Mouse (Mus musculus): ENCODE measurements around the gene 0610040J01Rik. TPM values are rescaled to one million over a fixed set of nuclear protein-coding genes. Genes with fewer than 3 reads are reported as not detected.

0610040J01Rik gene
- polyA plus RNA-seq, 1 experiment from 2014 or later = 1.5 TPM

- H3K36me3 ChIP-seq (ENCODE audit: control insufficient read depth, insufficient read depth) = no peaks in the 10 kb centered on the region
- WGBS = 77% methylated on average over 12 of the region's 12 CpGs
- no peak for ATAC-seq (replicated peaks; ENCODE audit: extremely low read depth, insufficient read depth, low FRiP score)
- no peak overlapping the region for H3K9ac ChIP-seq (ENCODE audit: low read length)
- no peak overlapping the region for H3K4me2 ChIP-seq (ENCODE audit: low read depth, low read length)
- H3K4me3 ChIP-seq (ENCODE audit: low read length) = no peak overlapping the region
- no peaks in the 10 kb centered on the region for H3K27me3 ChIP-seq (ENCODE audit: control insufficient read depth, insufficient read depth, low read length)
- H3K27ac ChIP-seq (ENCODE audit: low read length) = no peak overlapping the region
- no peaks in the 10 kb centered on the region for H3K9me3 ChIP-seq (replicated peaks; ENCODE audit: control insufficient read depth, low read length)
- no peaks in the 10 kb centered on the region for H3K4me1 ChIP-seq (ENCODE audit: control insufficient read depth, insufficient read depth, low read length)
Observed at GRCm38 (mm10) chr5:63839801-63840416, 27.7 kb downstream of the 0610040J01Rik start.

- Histone ChIP-seq H3K36me3 (ENCODE audit: control insufficient read depth, insufficient read depth) (no peaks in the 10 kb centered on the region), H3K27me3 (ENCODE audit: control insufficient read depth, insufficient read depth, low read length) (no peaks in the 10 kb centered on the region), H3K9ac (ENCODE audit: low read length) (no peak overlapping the region), H3K27ac (ENCODE audit: low read length) (no peak overlapping the region), H3K4me1 (ENCODE audit: control insufficient read depth, insufficient read depth, low read length) (no peaks in the 10 kb centered on the region), H3K9me3 (replicated peaks; ENCODE audit: control insufficient read depth, low read length) (peaks cover 3% of the 10 kb centered on the region), H3K4me2 (ENCODE audit: low read depth, low read length) (no peak overlapping the region), H3K4me3 (ENCODE audit: low read length) (no peak overlapping the region)
- no peak for ATAC-seq (replicated peaks; ENCODE audit: extremely low read depth, insufficient read depth, low FRiP score)
- WGBS = 88% methylated on average over 8 of the region's 8 CpGs
Observed at GRCm38 (mm10) chr5:63847080-63847479, 34.9 kb downstream of the 0610040J01Rik start.

DNA sequence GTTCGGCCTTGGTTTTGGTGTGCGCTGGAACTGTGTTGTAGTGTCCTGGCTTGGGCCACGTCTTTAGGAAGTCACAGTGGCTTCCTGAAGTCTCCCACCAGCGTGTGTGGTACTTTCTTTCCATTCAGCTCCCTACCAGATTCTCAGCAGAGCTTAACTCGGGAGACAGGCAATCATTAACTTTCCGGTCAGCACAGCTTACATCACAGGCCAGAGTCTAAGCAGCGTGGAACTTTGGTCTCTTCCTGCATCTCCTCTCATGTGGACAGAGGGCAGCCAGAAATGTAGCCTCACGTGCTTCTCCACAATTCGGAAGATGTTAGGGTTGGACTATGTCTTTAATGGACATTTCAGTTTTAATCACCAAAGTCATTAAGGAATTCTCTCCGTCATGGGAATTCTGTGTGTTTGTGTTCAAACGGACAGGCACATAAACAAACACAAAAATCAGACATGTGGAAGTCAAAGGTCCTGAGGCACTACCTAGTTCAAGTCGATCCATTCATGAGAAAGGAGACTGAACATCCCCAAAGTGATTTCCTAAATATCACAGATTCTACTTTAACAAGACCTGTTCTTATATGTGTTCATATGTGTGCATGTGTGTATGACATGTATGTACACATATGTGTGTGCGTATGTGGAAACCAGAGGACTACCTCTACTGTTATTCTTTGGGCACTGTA, 35.5 kb downstream of the 0610040J01Rik start:
- no peak for ATAC-seq (replicated peaks; ENCODE audit: extremely low read depth, insufficient read depth, low FRiP score)
- Histone ChIP-seq H3K4me3 (ENCODE audit: low read length) (no peak overlapping the region), H3K9me3 (replicated peaks; ENCODE audit: control insufficient read depth, low read length) (peaks cover 3% of the 10 kb centered on the region), H3K36me3 (ENCODE audit: control insufficient read depth, insufficient read depth) (no peaks in the 10 kb centered on the region), H3K27me3 (ENCODE audit: control insufficient read depth, insufficient read depth, low read length) (no peaks in the 10 kb centered on the region), H3K9ac (ENCODE audit: low read length) (no peak overlapping the region), H3K27ac (ENCODE audit: low read length) (no peak overlapping the region), H3K4me1 (ENCODE audit: control insufficient read depth, insufficient read depth, low read length) (no peaks in the 10 kb centered on the region), H3K4me2 (ENCODE audit: low read depth, low read length) (no peak overlapping the region)
- WGBS = 82% methylated on average over 13 of the region's 13 CpGs

GRCm38 (mm10) chr5:63858901-63859300, 46.7 kb downstream of the 0610040J01Rik start:
- ATAC-seq (replicated peaks; ENCODE audit: extremely low read depth, insufficient read depth, low FRiP score) = no peak
- no peak overlapping the region for H3K4me2 ChIP-seq (ENCODE audit: low read depth, low read length)
- no peak overlapping the region for H3K4me3 ChIP-seq (ENCODE audit: low read length)
- no peak overlapping the region for H3K27ac ChIP-seq (ENCODE audit: low read length)
- 73% methylated on average over 8 of the region's 8 CpGs for WGBS
- H3K9me3 ChIP-seq (replicated peaks; ENCODE audit: control insufficient read depth, low read length) = no peaks in the 10 kb centered on the region
- no peak overlapping the region for H3K9ac ChIP-seq (ENCODE audit: low read length)
- H3K4me1 ChIP-seq (ENCODE audit: control insufficient read depth, insufficient read depth, low read length) = no peaks in the 10 kb centered on the region
- H3K27me3 ChIP-seq (ENCODE audit: control insufficient read depth, insufficient read depth, low read length) = no peaks in the 10 kb centered on the region
- H3K36me3 ChIP-seq (ENCODE audit: control insufficient read depth, insufficient read depth) = no peaks in the 10 kb centered on the region

GRCm38 (mm10) chr5:63867421-63867820, 55.3 kb downstream of the 0610040J01Rik start:
- no peak overlapping the region for H3K9ac ChIP-seq (ENCODE audit: low read length)
- H3K4me2 ChIP-seq (ENCODE audit: low read depth, low read length) = no peak overlapping the region
- no peaks in the 10 kb centered on the region for H3K27me3 ChIP-seq (ENCODE audit: control insufficient read depth, insufficient read depth, low read length)
- H3K9me3 ChIP-seq (replicated peaks; ENCODE audit: control insufficient read depth, low read length) = no peaks in the 10 kb centered on the region
- WGBS = 43% methylated on average over 3 of the region's 3 CpGs
- H3K27ac ChIP-seq (ENCODE audit: low read length) = no peak overlapping the region
- no peaks in the 10 kb centered on the region for H3K36me3 ChIP-seq (ENCODE audit: control insufficient read depth, insufficient read depth)
- ATAC-seq (replicated peaks; ENCODE audit: extremely low read depth, insufficient read depth, low FRiP score) = no peak
- no peak overlapping the region for H3K4me3 ChIP-seq (ENCODE audit: low read length)
- 0 out of 2 replicates have a peak, but pooled peaks cover 2% of the 10 kb centered on the region for H3K4me1 ChIP-seq (ENCODE audit: control insufficient read depth, insufficient read depth, low read length)

DNA sequence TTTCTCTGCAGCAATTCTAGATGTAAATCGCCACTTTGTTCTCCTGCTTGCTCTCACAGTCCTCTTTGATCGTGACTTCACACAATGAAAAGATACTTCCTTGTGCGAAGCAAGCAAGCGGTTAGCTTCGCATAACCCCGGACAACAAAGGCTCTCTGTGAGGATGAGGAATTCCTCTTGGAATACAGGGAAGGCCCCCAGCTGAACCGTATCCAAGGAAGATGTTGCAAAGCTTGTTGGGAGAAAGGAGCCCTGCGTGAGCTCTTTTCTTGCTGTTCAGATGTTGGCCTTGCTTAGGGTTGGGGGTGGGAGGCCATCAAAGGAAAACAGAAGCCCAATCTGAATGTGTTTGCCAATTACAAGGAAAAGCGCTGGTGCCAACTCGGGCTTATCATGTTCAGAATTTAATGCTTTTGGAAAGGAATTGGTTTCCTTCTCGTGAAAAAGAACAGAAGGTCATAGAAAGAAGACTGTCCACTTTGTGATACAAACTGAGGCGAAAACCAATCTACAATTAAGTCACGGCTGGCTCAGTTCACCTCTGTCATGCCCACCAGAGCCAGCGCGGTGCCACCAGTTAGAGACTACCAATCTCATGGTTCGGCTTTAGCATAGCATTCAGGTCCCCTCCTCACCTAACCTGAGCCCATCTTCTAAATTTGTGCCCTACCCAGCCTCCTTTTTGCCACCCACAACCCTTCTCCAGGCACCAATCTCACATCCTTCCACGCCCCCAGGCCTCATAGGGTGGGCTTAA, 60.2 kb downstream of the 0610040J01Rik start:
- ATAC-seq (replicated peaks; ENCODE audit: extremely low read depth, insufficient read depth, low FRiP score) = no peak
- no peaks in the 10 kb centered on the region for H3K27me3 ChIP-seq (ENCODE audit: control insufficient read depth, insufficient read depth, low read length)
- no peak overlapping the region for H3K4me2 ChIP-seq (ENCODE audit: low read depth, low read length)
- H3K9me3 ChIP-seq (replicated peaks; ENCODE audit: control insufficient read depth, low read length) = no peaks in the 10 kb centered on the region
- no peak overlapping the region for H3K27ac ChIP-seq (ENCODE audit: low read length)
- H3K9ac ChIP-seq (ENCODE audit: low read length) = no peak overlapping the region
- 0 out of 2 replicates have a peak, but pooled peaks cover 2% of the 10 kb centered on the region for H3K4me1 ChIP-seq (ENCODE audit: control insufficient read depth, insufficient read depth, low read length)
- WGBS = 64% methylated on average over 17 of the region's 17 CpGs
- no peak overlapping the region for H3K4me3 ChIP-seq (ENCODE audit: low read length)
- no peaks in the 10 kb centered on the region for H3K36me3 ChIP-seq (ENCODE audit: control insufficient read depth, insufficient read depth)

GRCm38 (mm10) chr5:63874880-63875279, 62.7 kb downstream of the 0610040J01Rik start:
- H3K27ac ChIP-seq (ENCODE audit: low read length) = no peak overlapping the region

GRCm38 (mm10) chr5:63876081-63876480, 63.9 kb downstream of the 0610040J01Rik start:
- H3K9ac ChIP-seq (ENCODE audit: low read length) = no peak overlapping the region
- H3K4me1 ChIP-seq (ENCODE audit: control insufficient read depth, insufficient read depth, low read length) = no peaks in the 10 kb centered on the region
- no peaks in the 10 kb centered on the region for H3K27me3 ChIP-seq (ENCODE audit: control insufficient read depth, insufficient read depth, low read length)
- no peak overlapping the region for H3K4me3 ChIP-seq (ENCODE audit: low read length)
- H3K36me3 ChIP-seq (ENCODE audit: control insufficient read depth, insufficient read depth) = no peaks in the 10 kb centered on the region
- ATAC-seq (replicated peaks; ENCODE audit: extremely low read depth, insufficient read depth, low FRiP score) = no peak
- WGBS = 84% methylated on average over 4 of the region's 4 CpGs
- no peak overlapping the region for H3K27ac ChIP-seq (ENCODE audit: low read length)
- H3K9me3 ChIP-seq (replicated peaks; ENCODE audit: control insufficient read depth, low read length) = no peaks in the 10 kb centered on the region
- H3K4me2 ChIP-seq (ENCODE audit: low read depth, low read length) = no peak overlapping the region

More at GRCm38 (mm10) chr5:63874880-63875279, 62.7 kb downstream of the 0610040J01Rik start:
- WGBS = 60% methylated on average over 16 of the region's 16 CpGs
- Histone ChIP-seq H3K4me1 (ENCODE audit: control insufficient read depth, insufficient read depth, low read length) (no peaks in the 10 kb centered on the region), H3K27me3 (ENCODE audit: control insufficient read depth, insufficient read depth, low read length) (no peaks in the 10 kb centered on the region), H3K9me3 (replicated peaks; ENCODE audit: control insufficient read depth, low read length) (no peaks in the 10 kb centered on the region), H3K4me2 (ENCODE audit: low read depth, low read length) (no peak overlapping the region), H3K36me3 (ENCODE audit: control insufficient read depth, insufficient read depth) (no peaks in the 10 kb centered on the region), H3K9ac (ENCODE audit: low read length) (no peak overlapping the region), H3K4me3 (ENCODE audit: low read length) (no peak overlapping the region)
- no peak; the same call in 1 of the 2 replicates for ATAC-seq (replicated peaks; ENCODE audit: extremely low read depth, insufficient read depth, low FRiP score)

DNA sequence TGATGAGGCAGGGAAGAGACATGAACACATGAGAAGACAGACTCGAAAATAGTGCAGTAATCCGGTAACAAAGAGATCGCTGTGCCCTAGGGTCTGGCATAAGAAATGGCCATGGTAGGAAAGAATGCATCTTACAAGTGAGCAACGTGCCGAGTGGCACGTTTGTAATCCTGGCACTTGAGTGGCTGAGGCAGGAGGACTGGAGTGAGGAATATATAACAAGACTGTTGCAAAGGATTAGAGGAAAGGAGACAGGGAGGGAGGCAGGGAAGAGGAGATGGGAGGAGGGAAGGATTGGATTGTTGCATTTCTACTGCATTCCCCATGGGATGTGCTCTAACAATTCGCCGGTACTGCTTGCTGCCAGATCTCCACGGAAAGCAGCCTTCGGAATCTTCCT, 66.9 kb downstream of the 0610040J01Rik start:
- Histone ChIP-seq H3K27ac (ENCODE audit: low read length) (no peak overlapping the region), H3K4me3 (ENCODE audit: low read length) (no peak overlapping the region), H3K36me3 (ENCODE audit: control insufficient read depth, insufficient read depth) (no peaks in the 10 kb centered on the region), H3K9ac (ENCODE audit: low read length) (no peak overlapping the region), H3K27me3 (ENCODE audit: control insufficient read depth, insufficient read depth, low read length) (no peaks in the 10 kb centered on the region), H3K4me1 (ENCODE audit: control insufficient read depth, insufficient read depth, low read length) (no peaks in the 10 kb centered on the region), H3K4me2 (ENCODE audit: low read depth, low read length) (no peak overlapping the region), H3K9me3 (replicated peaks; ENCODE audit: control insufficient read depth, low read length) (no peaks in the 10 kb centered on the region)
- WGBS = 66% methylated on average over 10 of the region's 10 CpGs
- no peak for ATAC-seq (replicated peaks; ENCODE audit: extremely low read depth, insufficient read depth, low FRiP score)

All from heart, embryonic 16.5 days (tissue).